Mouse (Mus musculus): ENCODE data around the gene Swap70.
A peak's percentile ranks its signal among the peaks of the same experiment; 100 is the strongest.
"Not testable (repeated sequence)": the region's sequence is repeated elsewhere in the genome, so short reads cannot be mapped to it uniquely, and the experiment has no call there.

Swap70 gene

DNA sequence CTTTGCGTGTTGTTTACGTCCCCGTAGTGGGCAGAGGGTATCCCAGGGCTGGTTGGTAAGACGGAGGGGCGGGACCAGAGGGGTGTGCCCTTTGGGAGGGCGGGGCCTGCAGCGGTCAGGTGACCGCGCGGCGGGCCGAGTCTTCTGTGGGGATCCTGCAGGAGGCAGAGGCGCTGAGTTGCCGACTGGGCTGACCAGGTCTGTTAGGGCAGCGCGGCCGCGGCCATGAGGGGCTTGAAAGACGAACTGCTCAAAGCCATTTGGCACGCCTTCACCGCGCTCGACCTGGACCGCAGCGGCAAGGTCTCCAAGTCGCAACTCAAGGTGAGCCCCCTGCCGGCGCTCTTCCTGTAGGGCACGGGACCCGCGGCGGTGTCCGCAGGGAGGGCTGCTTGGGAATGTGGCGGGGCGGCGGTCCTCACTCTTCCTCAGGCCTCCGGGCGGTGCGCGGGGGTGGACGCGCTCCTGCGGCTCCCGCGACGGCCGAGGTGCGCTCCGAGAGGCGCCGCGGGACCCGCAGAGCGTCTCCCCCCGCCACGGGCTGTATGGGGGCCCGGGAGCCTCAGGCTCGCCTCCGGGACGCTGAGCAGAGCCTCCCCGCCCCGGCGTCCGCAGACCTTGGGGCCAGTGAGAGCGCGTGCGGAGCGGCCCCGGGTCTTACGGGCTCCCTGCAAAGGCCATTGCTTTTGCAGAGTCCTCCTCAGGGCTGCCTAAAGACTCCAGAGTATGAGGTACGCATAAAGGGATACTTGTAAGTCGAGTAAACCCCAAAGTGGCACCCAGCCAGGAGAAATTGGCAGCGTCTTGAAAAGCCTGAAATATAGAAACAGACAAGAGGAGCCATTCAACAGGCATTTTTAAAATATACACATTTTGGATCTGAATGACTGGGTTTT lies at the start of gene Swap70:
Swap70 (plus strand) TSS at position 126 of the 896 bp plus-strand sequence.
- DNase-seq (ENCODE audit: low read depth, low spot score), result peak; percentile 87

DNA sequence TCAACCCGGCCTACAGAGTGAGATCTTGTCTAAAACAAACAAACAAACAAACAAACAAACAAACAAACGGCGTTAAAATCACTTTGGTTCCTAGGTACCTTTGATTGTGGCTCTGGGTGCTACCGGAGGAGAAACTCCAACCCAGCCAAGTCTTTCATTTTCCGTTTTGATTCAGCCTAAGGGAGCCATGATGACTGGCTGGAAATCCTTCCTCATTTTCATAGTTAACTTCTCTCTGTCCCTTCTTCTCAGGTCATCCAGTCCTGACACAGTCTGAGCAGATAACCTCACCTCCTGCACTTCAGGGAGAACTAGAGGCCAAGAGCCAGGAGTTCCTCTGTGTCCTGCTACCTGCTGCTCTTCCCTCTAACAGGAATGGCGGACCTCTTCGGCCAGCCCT lies 42.3 kb upstream of the Swap70 start:
- no peak for DNase-seq (ENCODE audit: low read depth, low spot score)

DNA sequence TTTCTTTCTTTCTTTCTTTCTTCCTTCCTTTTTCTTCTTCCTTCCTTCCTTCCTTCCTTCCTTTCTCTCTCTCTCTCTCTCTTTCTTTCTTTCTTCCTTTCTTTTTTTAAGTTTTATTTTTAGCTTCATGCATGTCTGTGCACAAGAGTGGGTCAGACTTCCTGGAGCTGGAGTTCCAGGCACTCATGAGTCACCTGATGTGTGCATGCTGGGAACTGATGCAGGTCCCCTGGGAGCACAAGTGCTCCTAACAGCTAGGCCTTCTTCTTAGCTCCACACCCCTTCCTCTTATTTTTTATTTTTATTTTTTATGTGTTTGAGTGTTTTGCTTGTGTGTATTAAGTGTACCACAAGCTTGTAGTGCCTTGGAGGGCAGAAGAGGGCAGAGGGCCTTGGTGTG lies 40.9 kb upstream of the Swap70 start:
- no peak for DNase-seq (ENCODE audit: low read depth, low spot score)

DNA sequence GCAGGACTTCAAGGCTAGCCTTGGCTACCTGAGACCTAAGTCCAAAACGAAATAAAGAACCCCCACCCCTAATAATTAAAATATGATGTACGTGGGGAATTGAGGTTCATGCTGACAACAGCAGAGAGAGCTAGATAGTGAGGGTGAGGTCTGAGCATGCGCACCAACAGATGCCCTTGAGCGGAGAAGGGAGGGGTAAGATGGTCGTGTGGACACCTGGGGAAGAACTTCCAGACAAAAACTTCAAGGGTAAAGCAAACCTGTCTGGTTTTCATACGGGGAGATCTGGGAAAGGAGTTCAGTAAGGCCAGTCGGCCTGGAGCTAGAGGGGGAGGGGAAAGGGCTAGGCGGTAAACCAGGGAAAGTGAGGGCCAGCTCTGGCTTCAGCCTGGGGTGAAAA lies 40.1 kb upstream of the Swap70 start:
- DNase-seq (ENCODE audit: low read depth, low spot score), result no peak

DNA sequence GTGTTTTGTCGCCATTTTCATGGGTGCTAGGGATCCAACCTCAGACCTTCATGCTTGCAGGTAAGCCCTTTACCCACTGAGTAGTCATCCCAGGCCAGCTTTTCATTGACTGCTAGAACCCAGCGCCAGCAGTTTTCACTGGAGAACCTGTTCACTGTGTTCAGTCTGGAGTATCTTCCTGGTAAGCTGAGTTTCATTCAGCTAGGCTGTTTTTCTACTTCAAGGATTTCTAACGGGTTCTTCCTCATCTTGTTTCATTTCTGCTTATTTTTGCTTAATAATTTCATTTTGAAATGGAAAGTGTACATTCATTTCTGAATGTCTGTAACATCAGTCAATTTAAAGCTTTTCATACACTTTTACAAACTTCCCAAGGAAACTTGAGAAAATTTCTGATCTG lies 36.9 kb upstream of the Swap70 start:
- no peak for DNase-seq (ENCODE audit: low read depth, low spot score)

DNA sequence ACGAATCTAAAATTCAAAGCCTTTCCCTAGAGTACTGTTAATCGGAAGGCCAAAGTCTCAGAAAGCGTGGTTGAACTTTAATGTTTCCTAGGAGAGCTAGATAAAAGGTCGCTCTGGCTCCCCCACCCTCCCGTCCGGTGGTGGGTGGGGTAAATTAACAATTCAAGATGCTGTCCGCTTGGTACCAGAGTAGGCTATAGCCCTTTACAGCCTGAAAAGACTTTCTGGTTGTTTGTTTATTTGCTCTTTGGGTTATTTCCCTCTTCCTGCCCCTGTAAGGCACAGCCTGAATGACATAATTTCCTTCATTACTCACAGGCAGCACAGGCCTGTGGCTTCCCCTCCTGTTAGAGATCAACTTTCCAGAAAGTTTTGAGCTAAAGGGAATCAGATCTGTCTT lies 31.6 kb upstream of the Swap70 start:
- DNase-seq (ENCODE audit: low read depth, low spot score), result no peak

DNA sequence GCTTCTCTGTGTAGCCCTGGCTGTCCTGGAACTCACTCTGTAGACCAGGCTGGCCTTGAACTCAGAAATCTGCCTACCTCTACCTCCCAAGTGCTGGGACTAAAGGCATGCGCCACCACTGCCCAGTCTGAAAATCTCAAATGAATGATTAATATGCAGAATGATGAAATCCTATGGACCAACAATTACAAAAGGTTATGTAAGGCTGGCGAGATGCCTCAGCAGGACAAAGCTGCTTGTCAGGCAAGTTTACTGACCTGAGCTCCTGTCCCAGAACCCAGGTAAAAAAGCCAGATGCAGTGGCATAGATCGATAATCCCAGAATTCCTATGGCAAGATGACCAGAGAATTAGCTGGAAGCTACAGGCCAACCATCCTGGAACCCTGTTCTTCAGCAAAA lies 28.3 kb upstream of the Swap70 start:
- DNase-seq (ENCODE audit: low read depth, low spot score), result no peak

DNA sequence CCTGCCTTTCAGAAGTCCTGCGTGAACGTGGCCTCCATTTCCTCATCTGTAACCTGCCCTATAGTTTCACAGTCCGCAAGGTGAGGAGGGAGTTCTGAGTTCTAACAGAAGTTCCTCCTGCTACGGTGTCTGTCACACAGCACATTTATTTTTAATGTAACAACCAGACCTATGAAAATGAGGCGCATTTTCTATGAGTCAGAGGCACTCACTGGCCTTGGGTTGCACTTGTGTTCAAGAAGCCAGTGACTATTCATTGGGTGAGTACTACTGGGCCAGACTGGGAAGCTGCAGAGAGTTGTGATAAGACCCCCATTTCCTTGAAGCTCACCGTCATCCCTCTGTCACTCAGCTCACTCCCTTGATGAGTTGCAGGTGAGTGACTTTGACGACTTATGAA lies 24.3 kb upstream of the Swap70 start:
- DNase-seq (ENCODE audit: low read depth, low spot score), result no peak

DNA sequence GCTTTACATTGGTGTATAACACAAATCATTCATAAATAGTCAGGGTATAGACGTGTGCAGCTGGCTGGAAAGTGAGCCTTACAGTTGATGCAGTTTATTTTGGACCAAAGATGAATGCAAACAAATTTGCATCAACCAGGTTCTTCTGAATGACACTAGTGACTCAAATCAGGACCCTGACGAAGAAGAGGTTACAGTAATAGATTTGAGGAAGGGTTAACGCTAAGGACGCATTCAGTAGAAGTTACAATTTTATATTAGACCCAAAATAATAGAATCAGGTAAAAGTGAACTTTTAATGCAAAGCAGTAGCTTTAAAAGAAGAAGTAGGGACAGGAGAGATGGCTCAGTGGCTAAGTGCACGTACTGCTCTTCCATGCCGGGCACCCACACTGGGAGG lies 19.6 kb upstream of the Swap70 start:
- DNase-seq (ENCODE audit: low read depth, low spot score), result no peak

DNA sequence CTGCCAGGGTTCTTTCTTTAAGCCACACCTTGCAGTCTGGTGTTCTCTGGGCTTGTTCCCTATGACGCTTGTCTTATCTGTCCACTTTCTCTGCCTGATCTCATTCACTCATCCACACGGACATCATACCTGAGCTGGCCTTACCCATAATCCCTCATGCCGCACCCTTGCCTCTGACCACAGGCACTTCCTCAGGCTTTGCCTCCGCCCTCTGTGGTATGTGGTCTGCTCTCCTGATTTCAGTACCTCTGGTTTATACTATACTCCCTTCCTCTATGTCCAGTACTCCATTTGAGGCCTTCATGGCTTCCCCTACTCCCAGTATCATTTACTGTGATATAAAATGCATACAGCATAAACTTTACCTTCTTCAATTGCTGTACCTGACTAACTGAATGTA lies 17.3 kb upstream of the Swap70 start:
- peak; percentile 28 for DNase-seq (ENCODE audit: low read depth, low spot score)

DNA sequence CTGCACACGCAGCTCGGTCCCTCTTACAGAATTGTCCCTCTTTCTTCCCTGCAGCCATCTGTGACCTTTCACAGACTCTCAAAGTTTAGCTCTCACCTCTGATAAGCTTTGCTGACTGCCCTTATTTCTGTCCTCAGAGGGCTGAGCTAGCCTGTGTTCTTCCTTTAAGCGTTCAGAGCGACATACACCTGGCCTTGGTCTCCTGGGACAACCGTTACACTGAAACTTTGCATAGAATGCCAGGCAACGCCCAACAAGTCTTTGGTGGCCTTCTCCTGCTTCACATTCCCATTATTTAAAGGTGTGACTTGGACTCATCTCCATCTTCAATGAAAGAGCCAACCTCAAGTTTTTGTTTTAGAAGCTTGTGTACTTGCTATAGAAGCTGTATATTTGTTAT lies 13.2 kb upstream of the Swap70 start:
- DNase-seq (ENCODE audit: low read depth, low spot score), result no peak

DNA sequence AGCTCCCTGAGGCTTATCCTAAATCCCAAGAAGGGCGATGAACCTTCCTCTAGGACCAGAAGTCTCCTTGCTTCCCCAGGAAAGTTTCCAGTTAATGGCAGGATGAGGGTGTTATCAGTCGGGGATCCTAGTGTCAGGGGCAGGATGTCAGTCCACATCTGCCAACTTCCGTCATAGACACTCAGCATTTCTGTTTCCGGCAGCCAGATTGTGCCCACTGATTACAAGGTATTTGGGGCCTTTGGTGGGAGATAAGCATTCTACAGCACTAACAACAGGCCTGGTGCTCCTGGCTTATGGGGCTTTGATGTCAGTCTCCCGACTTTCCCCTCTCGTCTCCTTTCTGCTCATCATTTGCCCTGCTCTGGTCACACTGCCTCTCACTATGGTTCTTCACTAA lies 12.1 kb upstream of the Swap70 start:
- no peak for DNase-seq (ENCODE audit: low read depth, low spot score)

DNA sequence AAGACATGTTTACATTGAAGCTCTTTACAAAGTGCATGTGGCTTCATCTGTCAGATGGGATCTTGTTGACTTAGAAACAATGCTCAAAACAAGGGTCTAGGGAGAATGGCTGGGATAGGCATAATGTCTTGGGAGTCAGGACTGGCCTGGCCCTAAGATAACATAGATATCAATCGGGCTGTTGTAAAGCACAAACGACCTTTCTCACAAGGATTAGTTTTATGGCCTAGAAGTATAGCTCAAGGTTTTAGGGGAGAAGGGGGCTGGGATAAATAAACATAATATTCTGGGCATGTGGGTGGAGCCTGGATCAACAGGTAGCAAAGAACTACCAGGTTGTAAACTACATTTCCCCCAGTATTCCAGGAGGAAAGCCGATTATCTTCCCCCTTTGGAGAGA lies 10.5 kb upstream of the Swap70 start:
- no peak for DNase-seq (ENCODE audit: low read depth, low spot score)

DNA sequence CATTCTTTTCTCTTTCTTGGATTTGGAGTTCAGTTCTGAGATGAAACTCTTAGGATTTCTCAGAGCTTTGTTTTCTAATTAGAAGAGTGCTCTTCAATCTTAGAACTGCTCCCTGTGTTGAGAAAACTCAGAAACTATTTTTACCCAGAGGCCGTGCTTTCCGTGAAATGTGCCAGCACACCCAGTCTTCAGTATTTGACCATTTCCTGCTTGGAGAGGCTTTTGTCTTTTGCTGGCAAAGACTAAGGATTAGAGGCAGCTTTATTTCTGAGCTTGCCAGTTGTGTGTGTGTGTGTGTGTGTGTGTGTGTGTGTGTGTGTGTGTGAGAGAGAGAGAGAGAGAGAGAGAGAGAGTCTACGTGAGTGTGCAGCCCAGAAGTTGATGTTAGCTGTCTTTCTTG lies 6.6 kb upstream of the Swap70 start:
- no peak for DNase-seq (ENCODE audit: low read depth, low spot score)

DNA sequence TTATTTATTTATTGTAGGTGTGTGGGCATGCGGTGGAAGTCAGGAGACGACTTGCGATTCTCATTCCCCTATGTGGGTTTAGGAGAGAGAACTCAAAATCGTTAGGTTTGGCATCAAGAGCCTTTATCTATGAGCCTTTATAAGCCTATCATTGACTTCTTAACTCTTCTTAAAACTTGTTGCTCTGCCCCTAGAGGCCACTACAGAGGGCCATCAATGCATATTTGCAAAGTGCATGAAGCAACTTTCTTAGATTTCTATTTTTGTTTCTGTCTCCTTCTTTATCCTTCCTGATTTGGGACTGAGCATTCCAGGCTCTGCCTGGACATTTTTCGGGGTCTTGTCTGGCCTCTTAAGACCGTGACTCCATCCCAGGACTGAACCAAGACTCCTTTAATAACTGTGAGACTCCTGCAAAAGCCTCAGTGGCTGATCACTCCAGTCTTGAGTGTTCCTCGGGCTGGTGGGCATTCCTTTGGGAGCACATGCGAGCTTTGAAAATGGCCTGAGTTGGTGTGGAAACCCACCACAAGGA lies 393 bp upstream of the Swap70 start:
- peak; percentile 48 for DNase-seq (ENCODE audit: low read depth, low spot score)

DNA sequence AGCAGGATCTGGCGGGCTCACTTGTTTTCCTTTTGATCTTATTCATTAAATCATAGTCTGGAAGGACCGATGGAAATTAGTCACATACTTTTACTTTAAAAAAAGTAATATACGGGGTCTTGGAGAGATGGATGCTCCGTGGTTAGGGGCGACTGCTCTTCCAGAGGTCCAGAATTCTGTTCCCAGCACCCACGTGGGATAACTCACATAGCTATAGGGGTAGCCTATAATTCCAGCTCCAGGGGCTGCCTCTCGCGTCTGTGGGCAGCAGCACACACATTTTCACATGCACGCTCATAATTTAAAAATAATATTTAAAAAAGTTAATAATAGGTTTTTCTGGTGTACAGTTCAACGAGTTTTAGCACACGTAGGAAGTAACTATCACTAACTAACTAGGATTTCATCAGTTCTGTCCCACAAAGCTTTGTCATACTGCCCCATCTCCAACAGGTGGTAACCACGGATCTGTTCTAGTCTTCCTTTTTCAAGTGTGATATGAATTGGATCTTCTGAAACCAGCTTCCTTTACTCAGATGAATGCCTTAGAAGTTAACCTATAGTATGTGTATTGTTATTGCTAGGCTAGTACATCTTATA lies 1.2 kb downstream of the Swap70 start:
- peak; percentile 16 for DNase-seq (ENCODE audit: low read depth, low spot score)

DNA sequence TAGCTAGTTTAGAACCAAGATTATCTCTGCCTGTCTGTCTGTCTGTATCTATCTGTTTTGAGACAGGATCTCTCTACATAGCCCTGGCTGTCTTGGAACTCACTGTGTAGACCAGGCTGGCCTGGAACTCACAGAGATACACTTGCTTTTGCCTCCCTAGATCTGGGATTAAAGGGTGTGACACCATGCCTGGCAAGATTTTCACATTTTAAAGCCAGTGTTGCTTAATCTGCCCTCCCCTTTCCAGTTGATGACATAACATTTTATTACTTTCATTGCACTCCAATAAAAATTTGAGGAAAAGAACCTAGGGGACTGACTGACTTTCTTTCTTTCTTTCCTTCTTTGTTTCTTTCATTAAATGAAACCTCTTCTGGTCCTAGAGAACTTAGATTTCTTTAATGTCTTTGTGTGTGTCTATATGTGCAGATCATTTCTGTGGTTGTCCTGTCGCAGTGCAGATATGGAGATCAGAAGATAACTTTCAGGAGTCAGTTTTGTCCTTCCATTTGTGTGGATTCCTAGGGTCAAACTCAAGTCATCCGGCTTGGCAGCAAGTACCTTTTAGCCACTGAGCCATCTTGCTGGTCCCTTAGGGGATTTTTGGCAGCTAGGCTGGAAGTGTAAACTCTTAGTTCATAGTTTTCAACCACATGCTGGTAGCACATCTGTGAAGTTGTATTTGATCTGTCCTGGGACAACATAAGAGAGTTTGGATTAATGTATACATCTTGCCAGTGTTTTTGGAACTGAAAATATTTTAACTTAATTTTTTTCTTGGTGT lies 2.4 kb downstream of the Swap70 start:
- DNase-seq (ENCODE audit: low read depth, low spot score), result no peak

DNA sequence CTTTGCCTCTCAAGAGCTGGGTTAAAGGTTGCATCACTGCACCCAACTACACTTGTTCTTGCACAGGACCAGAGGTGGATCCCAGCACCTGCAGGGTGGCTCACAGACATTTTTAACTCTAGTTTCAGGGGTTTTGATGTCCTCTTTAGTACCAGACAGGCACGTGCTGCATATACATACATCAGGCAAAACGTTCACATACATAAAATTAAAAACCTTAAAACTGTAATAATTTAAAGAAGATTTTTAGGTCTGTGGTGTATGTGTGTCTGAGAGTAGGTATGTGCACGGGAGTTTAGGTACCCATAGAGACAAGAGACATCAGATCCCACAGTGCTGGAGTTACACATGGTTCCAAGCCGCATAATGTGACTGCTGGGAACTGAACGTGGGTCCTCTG lies 5.0 kb downstream of the Swap70 start:
- DNase-seq (ENCODE audit: low read depth, low spot score), result no peak

DNA sequence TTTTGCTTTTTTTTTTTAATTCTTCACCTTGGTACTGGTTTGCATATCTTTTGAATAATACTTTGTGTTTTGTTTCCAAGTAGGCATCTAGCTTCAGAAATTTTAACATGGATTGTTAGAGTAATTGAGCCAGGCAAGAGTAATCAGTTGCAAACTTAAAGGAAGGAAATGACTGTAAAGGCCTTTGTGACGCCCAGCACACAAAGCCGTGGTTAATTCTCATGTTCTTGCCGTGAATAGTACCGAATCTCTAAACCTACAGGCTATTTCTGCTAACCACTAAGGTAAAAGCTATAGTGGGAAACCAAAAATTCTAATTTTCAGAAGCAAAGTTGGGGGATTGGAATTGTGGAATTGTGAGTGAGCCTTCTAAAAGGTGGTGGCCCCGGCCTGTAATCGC lies 8.5 kb downstream of the Swap70 start:
- DNase-seq (ENCODE audit: low read depth, low spot score), result no peak

DNA sequence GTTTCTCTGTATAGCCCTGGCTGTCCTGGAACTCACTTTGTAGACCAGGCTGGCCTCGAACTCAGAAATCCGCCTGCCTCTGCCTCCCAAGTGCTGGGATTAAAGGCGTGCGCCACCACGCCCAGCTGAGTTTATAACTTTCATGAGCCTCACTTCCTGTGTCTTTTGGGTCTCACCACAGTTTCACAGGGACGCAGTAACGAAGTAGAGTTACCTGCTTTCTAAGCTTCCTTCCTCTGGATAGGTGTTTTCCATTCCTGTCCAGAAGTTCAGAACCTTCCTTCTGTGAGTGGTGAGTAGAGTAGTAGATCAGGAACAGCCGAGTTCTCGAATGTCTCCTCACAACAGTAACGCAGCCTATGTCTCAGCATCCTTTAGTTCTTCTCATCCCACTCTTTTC lies 9.6 kb downstream of the Swap70 start:
- not testable (repeated sequence) for DNase-seq (ENCODE audit: low read depth, low spot score)

DNA sequence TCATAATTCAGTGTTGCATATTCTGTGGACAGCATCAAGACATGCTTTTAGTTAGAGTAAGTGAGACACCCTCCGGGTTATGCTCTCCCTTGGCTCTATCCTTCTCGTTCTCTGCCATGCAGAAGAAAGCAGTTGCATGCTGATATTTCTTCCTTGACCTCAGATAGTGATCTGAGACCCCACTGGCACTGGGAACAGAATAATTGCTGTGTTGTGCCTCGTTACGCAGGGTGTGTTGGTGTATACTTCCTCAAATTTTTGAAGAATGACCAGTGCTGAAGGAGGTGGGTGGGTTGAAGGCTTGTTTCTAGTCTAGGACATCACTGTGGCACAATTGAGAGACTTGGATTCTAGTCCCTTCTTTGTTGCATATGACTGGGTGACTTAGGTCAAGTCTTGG lies 14.6 kb downstream of the Swap70 start:
- no peak for DNase-seq (ENCODE audit: low read depth, low spot score)

DNA sequence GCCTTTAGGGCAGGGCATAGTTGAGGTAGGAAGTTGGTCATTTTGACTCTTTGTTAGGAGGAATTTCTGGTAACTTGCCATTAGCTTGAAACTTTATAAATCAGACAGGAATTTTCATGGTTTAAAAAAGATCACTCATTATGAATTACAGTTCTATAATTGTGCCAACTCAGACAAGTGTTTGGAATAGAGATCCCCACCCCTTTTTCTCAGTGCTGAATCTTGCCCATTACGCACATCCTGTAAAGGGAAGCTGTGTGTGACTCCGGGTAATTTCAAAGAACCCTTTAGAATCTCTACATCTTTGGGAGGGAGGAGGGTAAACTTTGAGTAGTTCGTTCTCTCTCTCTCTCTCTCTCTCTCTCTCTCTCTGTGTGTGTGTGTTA lies 15.9 kb downstream of the Swap70 start:
- peak; percentile 68 for DNase-seq (ENCODE audit: low read depth, low spot score)
